Mouse (Mus musculus) liver, embryonic 16.5 days (tissue): Measurements from ENCODE around the gene Frat2. TPM values are rescaled to one million over a fixed set of nuclear protein-coding genes. Genes with fewer than 3 reads are reported as not detected.
A peak's percentile ranks its signal among the peaks of the same experiment; 100 is the strongest.

Source experiments
- ATAC-seq: fragments of 200-750 bp; cut with Nextera tagmentation; 2 replicates; pipeline ENCODE4 v1.8.0; 2017; ENCODE audit warnings: low read depth, mild to moderate bottlenecking, moderate number of reproducible peaks, moderate library complexity
- H3K27ac ChIP-seq: fragments of 300-500 bp; sonication (generic); 2 replicates; pipeline ENCODE4 v1.5.1; 2014; ENCODE audit warnings: mild to moderate bottlenecking, low read length
- H3K27me3 ChIP-seq: fragments of 300-500 bp; sonication (generic); 2 replicates; pipeline ENCODE4 v1.6.1; 2014; ENCODE audit warnings: low read depth, low read length, mixed read lengths; ENCODE audit not compliant: control insufficient read depth, insufficient read depth
- H3K36me3 ChIP-seq: fragments of 300-500 bp; sonication (generic); 2 replicates; pipeline ENCODE4 v1.6.1; 2014; ENCODE audit warnings: mild to moderate bottlenecking; ENCODE audit not compliant: control insufficient read depth, insufficient read depth
- H3K4me1 ChIP-seq: fragments of 300-500 bp; sonication (generic); 2 replicates; pipeline ENCODE4 v1.6.1; 2014; ENCODE audit warnings: low read depth, low read length, mixed read lengths; ENCODE audit not compliant: control insufficient read depth
- H3K4me2 ChIP-seq: fragments of 300-500 bp; sonication (generic); 2 replicates; pipeline ENCODE4 v1.6.1; 2014; ENCODE audit warnings: low read depth, low read length, mixed read lengths
- H3K4me3 ChIP-seq: fragments of 300-500 bp; sonication (generic); 2 replicates; pipeline ENCODE4 v1.5.1; 2014; ENCODE audit warnings: low read depth, mild to moderate bottlenecking, low read length
- H3K9ac ChIP-seq: fragments of 300-500 bp; sonication (generic); 2 replicates; pipeline ENCODE4 v1.6.1; 2014; ENCODE audit warnings: low read depth, low read length
- H3K9me3 ChIP-seq: fragments of 300-500 bp; sonication (generic); replicated peaks from 2 replicates; pipeline ENCODE4 v1.6.1; 2016; ENCODE audit warnings: low read length; ENCODE audit not compliant: control insufficient read depth
- WGBS: fragments of 180-500 bp; shearing (Covaris S2); extraction: QIAGEN DNeasy Blood & Tissue Kit; methylation state at CpG from one replicate; pipeline ENCODE4 v1.1.7; 2014; ENCODE audit not compliant: insufficient replicate concordance; 5-methylcytosine and 5-hydroxymethylcytosine counted together
- polyA plus RNA-seq: library from polyadenylated mRNA; unstranded; fragments of >200 nt; fragmentation: Nextera tagmentation; extraction: Ambion mirVana; gene quantifications from 2 replicates; pipeline ENCODE4 v1.2.1, GENCODE M21; 2015

Gene Frat2
- polyA plus RNA-seq, 1 experiment from 2014 or later, result 2.7 TPM

DNA sequence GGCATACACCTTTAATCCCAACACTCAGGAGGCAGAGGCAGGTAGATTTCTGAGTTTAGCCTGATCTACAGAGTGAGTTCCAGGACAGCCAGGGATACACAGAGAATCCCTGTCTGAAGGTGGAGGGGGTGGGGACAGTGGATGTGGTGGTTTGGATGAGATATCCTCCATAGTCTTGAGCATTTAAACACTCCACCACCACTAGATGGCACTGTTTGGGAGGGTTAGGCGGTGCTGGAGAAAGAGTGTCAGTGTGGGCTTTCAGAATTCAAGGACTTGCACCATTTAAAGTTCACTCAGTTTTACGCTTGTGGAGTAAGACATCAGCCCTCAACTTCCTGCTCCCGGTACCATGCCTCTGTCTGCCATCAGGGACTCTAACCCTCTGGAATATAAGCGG lies 42.1 kb downstream of the Frat2 start:
- 87% methylated on average over 4 of the region's 4 CpGs for WGBS
- Histone ChIP-seq H3K4me1 (peaks cover 32% of the 10 kb centered on the region), H3K36me3 (no peaks in the 10 kb centered on the region), H3K4me2 (no peak overlapping the region), H3K27me3 (no peaks in the 10 kb centered on the region), H3K27ac (no peak overlapping the region), H3K4me3 (no peak overlapping the region), H3K9ac (no peak overlapping the region), H3K9me3 (0 out of 2 replicates have a peak, but pooled peaks cover 2% of the 10 kb centered on the region)
- ATAC-seq, result no peak

DNA sequence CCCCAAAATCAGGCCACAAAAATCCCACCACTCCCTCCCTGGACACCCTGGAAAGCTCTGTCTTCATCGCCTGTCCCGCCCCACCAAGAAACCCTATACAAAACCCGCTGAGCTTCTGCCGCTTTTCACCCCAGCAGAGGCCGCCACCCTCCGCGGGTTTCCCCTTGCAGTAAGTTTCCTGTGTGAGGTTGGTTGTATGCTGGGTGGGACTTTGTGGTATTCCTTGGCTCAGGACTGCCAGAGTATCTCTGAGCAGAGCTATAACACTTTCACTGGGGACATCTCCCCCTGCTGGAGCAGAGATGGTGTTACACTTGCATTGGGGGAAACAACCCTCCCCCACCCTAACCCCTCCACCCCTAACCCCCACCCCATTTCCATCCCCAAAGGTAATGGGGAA lies 44.6 kb downstream of the Frat2 start:
- no peak overlapping the region for H3K9ac ChIP-seq
- H3K9me3 ChIP-seq, result 0 out of 2 replicates have a peak, but pooled peaks cover 2% of the 10 kb centered on the region
- H3K27me3 ChIP-seq, result no peaks in the 10 kb centered on the region
- H3K4me1 ChIP-seq, result peaks cover 39% of the 10 kb centered on the region
- no peak for ATAC-seq
- whole genome bisulfite sequencing, result 29% methylated on average over 7 of the region's 7 CpGs
- no peak overlapping the region for H3K4me2 ChIP-seq
- H3K36me3 ChIP-seq, result no peaks in the 10 kb centered on the region
- no peak overlapping the region for H3K27ac ChIP-seq
- no peak overlapping the region for H3K4me3 ChIP-seq

DNA sequence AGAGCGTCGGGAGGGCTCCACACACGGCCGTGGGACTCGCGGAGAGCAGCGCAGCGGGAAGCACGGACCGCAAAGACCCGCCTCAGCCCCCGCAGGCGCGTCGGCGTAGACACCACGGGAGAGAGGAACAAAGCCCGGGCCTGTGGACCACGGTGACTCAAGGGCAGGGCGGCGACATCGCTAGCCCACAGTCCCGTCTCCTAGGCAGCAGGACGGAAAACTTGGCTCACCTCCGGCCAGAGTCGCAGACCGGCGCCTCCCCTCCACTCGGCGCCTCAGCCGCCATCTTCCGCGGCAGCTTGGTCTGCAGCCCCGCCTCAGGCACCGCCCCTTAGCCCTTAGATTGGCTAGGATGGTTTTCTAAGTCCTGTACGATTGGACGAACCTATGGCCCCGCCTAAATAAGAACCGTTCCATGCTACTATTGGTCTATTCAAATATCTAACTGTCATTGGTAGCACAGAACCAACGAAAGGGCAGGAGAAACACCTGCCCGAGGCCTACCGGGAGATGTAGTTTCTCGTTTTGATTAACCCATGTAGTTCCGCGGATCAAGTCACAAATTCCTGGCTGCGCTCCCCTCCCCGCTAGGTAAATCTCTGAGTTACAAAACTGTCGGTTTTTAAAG lies 46.1 kb downstream of the Frat2 start, which contains the start of gene Arhgap19:
Gene Arhgap19, minus strand, starts transcription at position 306 of the 628 bp plus-strand sequence.
- peak; percentile 99 for ATAC-seq
- peak within 1 kb of the TSS; percentile 98 for H3K4me3 ChIP-seq
- H3K9me3 ChIP-seq, result 0 out of 2 replicates have a peak, but pooled peaks cover 2% of the 10 kb centered on the region
- peak within 1 kb of the TSS; percentile 92 for H3K27ac ChIP-seq
- peak within 1 kb of the TSS; percentile 98 for H3K9ac ChIP-seq
- under 1% methylated on average over 48 of the region's 48 CpGs for WGBS
- peak within 1 kb of the TSS; percentile 62 for H3K4me2 ChIP-seq
- H3K36me3 ChIP-seq, result no peaks in the 10 kb centered on the region
- no peaks in the 10 kb centered on the region for H3K27me3 ChIP-seq
- H3K4me1 ChIP-seq, result peaks cover 31% of the 10 kb centered on the region

DNA sequence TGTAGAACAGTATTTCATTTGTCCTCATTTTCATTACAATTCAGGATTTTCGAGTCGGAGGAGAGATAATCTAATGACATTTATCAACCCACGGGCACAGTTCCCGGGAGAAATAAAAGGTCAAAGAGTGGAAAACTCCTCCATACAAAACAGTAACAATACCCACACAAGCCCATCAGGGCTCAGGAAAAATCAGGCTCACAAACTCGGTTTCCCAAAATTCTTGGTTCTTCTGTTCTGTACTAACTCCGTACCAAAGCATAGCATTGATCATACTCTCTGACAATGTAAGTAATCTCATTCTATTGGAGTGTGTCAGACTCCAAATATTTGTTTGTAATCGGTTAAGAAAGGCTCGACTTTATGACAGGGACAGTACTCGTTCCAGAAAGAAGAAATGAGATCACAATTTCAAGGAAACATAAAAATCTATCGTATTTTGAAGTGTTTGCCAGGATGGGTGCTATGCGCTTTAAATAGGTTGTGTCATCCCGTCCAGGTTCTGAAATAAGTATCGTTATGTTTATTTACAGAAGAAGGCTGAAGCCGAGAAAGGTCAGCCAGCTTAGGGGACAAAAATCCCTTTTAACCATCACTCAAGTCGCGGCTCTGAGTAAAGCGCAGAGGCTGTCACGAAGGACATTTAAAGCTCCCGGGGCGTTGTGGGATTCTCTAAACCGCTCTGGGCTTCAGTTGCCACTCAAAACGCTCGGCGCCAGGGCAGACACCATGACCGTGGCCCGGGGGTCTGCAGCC lies 46.8 kb downstream of the Frat2 start:
- H3K4me3 ChIP-seq, result peak overlapping the region; percentile 98
- peak overlapping the region; percentile 56 for H3K4me2 ChIP-seq
- peak; percentile 20 for ATAC-seq
- H3K27ac ChIP-seq, result peak overlapping the region; percentile 92
- 0 out of 2 replicates have a peak, but pooled peaks cover 2% of the 10 kb centered on the region for H3K9me3 ChIP-seq
- H3K4me1 ChIP-seq, result peaks cover 29% of the 10 kb centered on the region
- no peaks in the 10 kb centered on the region for H3K36me3 ChIP-seq
- 3% methylated on average over 26 of the region's 26 CpGs for WGBS
- no peaks in the 10 kb centered on the region for H3K27me3 ChIP-seq
- H3K9ac ChIP-seq, result peak overlapping the region; percentile 98

DNA sequence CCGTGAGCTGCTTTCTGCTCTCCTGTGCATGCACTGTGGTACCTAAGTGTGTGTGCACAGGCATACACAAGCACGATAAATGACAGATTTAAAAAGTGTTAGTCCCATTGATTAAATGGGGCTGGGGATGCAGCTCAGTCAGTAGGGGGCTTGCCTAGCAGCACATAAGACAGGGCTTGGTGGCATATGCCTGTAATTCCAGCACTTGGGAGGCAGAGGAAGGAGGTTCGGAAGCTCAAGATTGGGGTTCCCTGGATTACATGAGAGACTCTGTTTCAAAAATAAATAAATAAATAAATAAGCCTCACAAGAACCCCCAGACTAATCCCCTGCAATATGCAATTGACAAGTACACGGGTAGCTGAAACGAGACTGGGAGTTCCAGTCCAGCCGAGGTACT lies 47.5 kb downstream of the Frat2 start:
- Histone ChIP-seq H3K27ac (no peak overlapping the region), H3K9ac (peak overlapping the region; percentile 98)
- WGBS, result 49% methylated on average over 6 of the region's 6 CpGs

DNA sequence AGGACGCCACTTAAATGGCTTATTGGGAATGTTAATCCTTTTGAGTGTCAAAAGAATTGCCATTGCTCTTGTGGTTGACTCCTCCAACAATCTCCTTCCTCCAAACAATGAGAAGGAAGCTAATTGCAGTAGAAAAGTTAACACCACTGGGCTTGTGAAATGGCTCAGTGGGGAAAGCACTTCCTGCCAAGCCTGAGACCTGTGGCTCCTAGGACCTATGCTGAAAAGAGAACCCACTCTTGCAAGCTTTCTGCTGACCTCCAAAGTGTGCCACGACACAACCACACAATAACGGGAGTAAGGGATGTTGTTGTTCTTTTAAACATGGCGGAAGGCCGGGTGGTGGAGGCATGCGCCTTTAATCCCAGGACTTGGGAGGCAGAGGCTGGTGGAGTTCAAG lies 50.4 kb downstream of the Frat2 start:
- Histone ChIP-seq H3K4me1 (peaks cover 39% of the 10 kb centered on the region), H3K27ac (peak overlapping the region; percentile 73), H3K27me3 (no peaks in the 10 kb centered on the region), H3K4me2 (peak overlapping the region; percentile 23; the same call in 1 of the 2 replicates), H3K9me3 (no peaks in the 10 kb centered on the region), H3K36me3 (no peaks in the 10 kb centered on the region), H3K4me3 (no peak overlapping the region), H3K9ac (no peak overlapping the region)
- 63% methylated on average over 6 of the region's 6 CpGs for WGBS
- ATAC-seq, result no peak

More for the DNA sequence above, 47.5 kb downstream of the Frat2 start:
- Histone ChIP-seq H3K27me3 (no peaks in the 10 kb centered on the region), H3K9me3 (no peaks in the 10 kb centered on the region), H3K4me1 (peaks cover 35% of the 10 kb centered on the region), H3K36me3 (no peaks in the 10 kb centered on the region), H3K4me2 (peak overlapping the region; percentile 56), H3K4me3 (peak overlapping the region; percentile 98)
- ATAC-seq, result no peak

DNA sequence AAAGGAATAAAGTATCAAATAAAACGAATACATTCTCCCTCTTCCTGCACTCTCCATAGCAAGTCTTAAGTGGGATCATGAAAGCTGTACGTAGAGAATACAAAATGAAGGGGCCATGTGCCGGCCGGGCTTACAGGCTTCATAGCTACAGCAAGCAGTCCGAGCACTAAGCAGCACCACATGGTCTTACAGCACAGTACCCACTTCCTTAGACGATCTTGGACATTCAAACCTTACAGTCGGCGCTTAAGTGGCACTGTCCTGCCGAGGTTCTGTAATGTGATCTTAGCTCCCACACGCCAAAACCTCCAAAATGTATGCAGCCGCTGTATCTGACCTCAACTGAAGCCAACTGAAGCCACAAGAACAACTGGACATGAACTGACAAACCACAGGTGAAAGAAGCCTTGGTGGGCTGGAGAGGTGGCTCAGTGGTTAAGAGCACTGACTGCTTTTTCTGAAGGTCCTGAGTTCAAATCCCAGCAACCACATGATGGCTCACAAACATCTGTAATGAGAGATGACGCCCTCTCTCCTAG lies 51.1 kb downstream of the Frat2 start:
- Histone ChIP-seq H3K4me3 (no peak overlapping the region), H3K27ac (peak overlapping the region; percentile 69), H3K36me3 (no peaks in the 10 kb centered on the region), H3K9ac (no peak overlapping the region), H3K4me2 (no peak overlapping the region), H3K27me3 (no peaks in the 10 kb centered on the region), H3K9me3 (no peaks in the 10 kb centered on the region), H3K4me1 (peaks cover 36% of the 10 kb centered on the region)
- 56% methylated on average over 12 of the region's 12 CpGs for WGBS
- no peak for ATAC-seq

DNA sequence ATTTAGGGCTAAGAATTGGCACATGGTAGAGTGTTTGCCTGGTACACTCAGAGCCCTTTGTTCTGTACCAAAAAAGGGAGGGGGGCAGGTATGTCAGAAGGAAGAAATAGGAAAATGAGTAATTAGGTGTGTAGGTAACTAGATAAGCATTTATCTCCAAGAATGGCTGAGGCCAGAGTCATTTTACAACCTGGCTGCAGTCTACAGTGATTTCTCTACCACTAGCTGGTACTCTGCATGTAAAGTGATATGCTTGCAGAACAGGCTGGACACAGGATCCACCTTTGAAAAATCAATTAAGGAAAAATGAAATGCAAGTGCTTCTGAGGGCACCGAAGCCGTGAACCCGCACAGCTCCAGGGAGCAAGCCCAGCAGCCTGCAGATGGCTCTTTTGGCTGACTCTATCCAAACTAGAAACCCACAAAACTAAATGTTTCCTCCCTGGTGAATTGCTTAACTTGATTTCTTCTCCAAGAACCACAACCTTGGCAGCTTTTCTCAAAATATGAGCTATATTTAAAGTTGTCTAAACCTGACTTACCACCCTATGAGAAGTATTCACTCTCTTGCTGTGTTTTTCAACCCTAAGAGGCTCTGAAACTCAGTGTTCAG lies 51.7 kb downstream of the Frat2 start:
- H3K36me3 ChIP-seq, result peaks cover 4% of the 10 kb centered on the region
- no peaks in the 10 kb centered on the region for H3K9me3 ChIP-seq
- peak overlapping the region; percentile 69 for H3K27ac ChIP-seq
- no peak overlapping the region for H3K9ac ChIP-seq
- H3K4me3 ChIP-seq, result no peak overlapping the region
- H3K27me3 ChIP-seq, result no peaks in the 10 kb centered on the region
- H3K4me1 ChIP-seq, result peaks cover 36% of the 10 kb centered on the region
- ATAC-seq, result no peak
- no peak overlapping the region for H3K4me2 ChIP-seq
- 59% methylated on average over 3 of the region's 3 CpGs for WGBS
